Mouse (Mus musculus): Measurements from ENCODE around the gene Edrf1.

Edrf1 gene

DNA sequence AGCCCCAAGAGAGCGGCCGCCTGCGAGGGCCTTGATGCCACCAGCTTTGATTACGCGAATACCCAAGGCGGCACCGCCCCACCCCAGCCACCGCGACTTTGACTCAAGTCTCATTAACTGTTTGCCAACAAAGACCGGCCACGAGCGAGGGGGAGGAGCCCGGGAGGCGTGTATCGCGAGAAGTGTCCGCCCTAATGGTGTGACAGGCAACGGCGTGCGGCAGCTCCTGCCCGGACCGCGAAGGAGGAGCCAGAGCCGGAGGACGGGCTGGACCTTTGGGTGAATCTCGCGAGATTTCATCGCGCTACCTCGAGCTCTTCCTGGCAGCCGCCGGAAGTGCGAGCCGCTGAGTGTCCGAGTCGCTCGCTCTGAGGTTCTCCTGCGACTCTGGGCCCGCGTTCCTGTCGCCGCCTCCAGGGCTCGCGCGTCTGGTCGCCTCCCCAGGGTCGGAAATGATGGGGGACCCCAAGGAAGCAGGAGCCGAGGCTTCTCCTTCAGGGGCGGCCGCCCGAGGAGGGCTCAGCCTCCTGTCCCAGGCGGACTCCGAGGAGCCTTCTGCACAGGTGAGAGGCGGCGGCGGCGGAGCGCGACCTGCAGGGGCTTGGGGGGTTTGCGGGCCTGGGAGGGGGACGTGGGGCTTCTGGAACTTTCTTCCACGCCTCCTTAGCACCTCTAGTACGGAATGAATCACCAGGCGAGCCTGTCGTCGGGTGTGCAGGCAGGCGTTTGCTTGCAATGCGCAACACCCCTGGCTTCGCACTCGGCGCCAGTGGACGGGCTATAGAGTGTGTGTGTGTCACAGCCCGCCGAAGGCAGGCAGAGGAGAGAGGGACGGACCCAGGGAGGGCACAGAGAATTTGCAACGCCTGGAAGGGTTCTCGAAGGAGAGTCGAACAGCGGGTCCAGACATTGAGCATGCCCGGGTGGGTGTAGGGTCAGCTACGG lies at the start of gene Edrf1:
Gene Edrf1 (plus strand): TSS at position 183 of the 945 bp plus-strand sequence.
- ChIA-PET POLR2A (interaction anchor here (0.6 to 6.1 kb wide), 132 partner anchors 8 to 1321 kb away, joined by 3 to 71 read pairs (median 4); partner anchors contain the start of genes Abraxas2 (in 2 of the 4), Fank1 (in 2 of the 4), Fgfr2 (in 2 of the 4) and Zranb1 (in 2 of the 4)), CTCF (interaction anchor here (0.6 to 2.1 kb wide), 32 partner anchors 15 to 1513 kb away, joined by 3 to 17 read pairs (median 4); partner anchors contain the start of gene Fank1 (in 1 of the 4))

DNA sequence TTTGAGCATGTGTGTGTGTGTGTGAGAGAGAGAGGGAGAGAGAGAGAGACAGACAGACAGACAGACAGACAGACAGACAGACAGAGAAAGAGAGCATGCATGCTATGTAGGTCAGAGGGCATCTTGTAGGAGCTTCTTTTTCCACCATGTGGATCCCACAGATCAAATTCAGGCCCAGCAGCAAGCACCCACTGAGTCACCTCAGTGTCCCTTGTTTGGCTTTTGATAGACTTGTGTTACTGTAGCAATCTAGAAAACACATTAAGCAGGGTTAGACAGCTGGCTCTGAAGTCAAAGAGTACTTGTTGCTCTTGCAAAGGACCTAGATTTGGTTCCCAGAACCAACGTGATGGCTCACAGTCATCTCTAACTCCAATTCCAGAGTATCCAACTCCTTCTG lies 45.6 kb upstream of the Edrf1 start:
- ChIA-PET POLR2A (interaction anchor here in 1 of 4 experiments (1.1 kb wide), 1 partner anchor 14 kb away, joined by 3 read pairs; no protein-coding TSS in a partner anchor), CTCF (interaction anchor here in 1 of 4 experiments (0.7 kb wide), 1 partner anchor 480 kb away, joined by 5 read pairs; no protein-coding TSS in a partner anchor)

DNA sequence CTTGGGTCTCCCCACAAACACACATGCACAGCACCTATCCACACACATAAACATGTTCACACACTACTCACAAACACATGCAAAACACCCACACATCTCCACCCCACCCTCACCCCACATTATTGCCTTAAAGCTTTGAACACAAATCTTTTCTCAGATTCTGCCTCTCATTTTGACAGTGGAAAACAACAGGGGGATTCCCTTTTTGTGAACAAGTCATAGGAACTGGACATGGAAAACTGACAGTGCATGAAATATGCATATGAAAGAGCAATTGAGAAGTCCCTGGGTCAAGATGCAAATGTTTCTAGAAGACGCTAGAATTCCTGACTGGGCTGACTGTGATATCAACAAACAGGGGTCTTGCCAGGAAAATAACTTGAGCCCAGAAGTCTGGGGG lies 36.8 kb upstream of the Edrf1 start:
- ChIA-PET POLR2A (interaction anchor here in 1 of 4 experiments (0.6 kb wide), 1 partner anchor 417 kb away, joined by 3 read pairs; no protein-coding TSS in a partner anchor), CTCF (no interaction called here)

DNA sequence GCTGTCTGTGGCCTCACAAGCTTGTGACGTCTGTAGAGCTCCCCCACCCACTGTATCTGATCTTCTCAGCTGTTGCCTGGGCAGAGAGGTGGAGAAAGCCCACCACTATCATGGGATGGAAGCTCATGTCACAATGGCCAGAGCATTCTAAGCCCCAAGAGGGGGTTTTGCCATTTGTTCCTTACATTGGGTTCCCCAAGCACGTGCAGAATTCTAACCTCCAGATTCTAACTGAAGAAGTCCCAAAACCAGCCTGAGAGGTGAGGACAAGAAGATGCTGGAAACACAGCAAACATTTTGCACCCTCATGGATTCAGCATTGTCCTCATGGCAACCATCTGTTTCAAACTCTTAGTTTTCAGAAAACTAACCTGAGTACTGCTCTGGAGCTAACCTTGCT lies 35.3 kb upstream of the Edrf1 start, which contains the start of gene Tex36:
Gene Tex36 (minus strand): TSS at position 101 of the 400 bp plus-strand sequence.
- CTCF ChIA-PET = interaction anchor here in 2 of 4 experiments (0.6 to 0.7 kb wide), 2 partner anchors 740 to 1022 kb away, joined by 3 to 10 read pairs; no protein-coding TSS in a partner anchor

DNA sequence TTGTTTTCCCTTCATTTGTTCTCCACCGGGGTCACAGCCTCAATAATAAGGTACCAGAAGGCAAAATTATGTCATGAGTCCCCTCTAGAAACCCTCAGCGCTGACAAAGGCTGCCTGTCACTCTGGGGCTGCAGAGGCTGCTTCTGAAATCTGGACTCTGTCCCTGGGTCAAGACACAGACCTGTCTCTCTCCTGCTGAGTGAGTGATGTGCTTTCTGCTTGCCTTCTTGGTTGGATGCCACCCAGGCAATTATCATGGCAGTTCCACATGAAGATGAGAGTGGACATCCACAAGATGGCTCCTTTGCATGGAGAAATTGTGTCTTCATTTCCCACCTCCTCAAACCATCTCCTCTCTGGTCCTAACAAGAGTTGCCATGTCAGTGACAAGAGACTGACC lies 34.2 kb upstream of the Edrf1 start:
- POLR2A ChIA-PET = interaction anchor here in 1 of 4 experiments (2.9 kb wide), 1 partner anchor 34 kb away, joined by 13 read pairs; the partner anchor contains the start of gene Edrf1
- CTCF ChIA-PET = interaction anchor here in 1 of 4 experiments (0.6 kb wide), 1 partner anchor 35 kb away, joined by 17 read pairs; no protein-coding TSS in a partner anchor

More for the DNA sequence above, 35.3 kb upstream of the Edrf1 start, which contains the start of gene Tex36:
- POLR2A ChIA-PET = interaction anchor here in 1 of 4 experiments (0.5 kb wide), 1 partner anchor 96 kb away, joined by 3 read pairs; no protein-coding TSS in a partner anchor

DNA sequence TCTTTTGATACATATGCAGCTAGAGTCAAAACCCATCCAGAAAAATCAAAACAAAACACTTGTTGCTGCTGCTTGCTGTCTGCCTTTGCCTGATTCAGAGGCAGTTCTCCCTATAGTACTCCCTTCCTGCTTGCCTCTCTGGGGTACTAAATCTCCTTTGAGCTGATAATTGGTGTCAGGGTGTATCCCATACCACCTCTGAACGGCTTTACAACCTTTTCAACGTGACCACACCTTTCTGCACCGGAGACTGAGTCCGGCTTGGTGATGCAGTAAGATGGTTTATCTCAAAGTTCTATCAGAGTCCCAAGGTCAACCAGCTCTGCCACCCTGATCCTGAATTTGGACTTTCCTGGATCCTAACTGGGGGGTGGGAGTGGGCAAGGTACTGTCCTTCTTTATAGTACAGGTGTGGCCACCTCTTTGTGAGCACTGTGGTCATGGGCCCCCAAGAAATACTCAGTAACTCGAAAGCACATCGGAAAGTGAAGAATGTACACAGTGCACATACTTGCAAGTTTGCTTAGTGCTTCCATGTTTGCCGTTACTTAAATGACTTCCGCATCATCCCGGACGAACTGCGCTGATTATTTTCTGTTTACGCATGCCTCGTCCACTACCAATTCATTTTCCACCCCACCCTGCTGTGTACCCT lies 32.8 kb upstream of the Edrf1 start:
- CTCF ChIA-PET = interaction anchor here in 3 of 4 experiments (0.5 to 1.2 kb wide), 4 partner anchors 33 to 399 kb away, joined by 3 to 13 read pairs (median 3); partner anchors contain the start of gene Edrf1 (in 1 of the 3)
- POLR2A ChIA-PET = interaction anchor here in 3 of 4 experiments (0.5 to 2.9 kb wide), 5 partner anchors 11 to 489 kb away, joined by 3 to 13 read pairs (median 4); partner anchors contain the start of gene Edrf1 (in 2 of the 3)

DNA sequence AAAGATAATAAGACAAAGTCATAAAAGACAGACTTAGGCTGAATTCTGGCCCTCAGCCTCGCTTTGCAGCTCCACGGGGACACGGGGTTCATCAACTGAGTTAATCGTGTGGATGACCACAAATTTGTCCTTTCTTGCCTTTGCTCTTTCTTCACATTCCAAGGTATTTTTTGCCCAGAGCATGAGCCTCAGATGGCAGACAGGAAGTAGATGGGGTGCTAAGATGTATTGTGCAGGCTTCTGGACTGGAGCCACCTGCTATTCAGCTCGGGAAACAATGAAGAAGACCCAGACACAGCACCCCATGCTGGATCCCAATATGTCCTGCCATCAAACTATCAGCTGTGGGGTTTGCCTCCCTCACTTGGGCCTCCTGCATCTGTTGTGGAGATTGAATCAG lies 30.0 kb upstream of the Edrf1 start:
- CTCF ChIA-PET = no interaction called here
- POLR2A ChIA-PET = interaction anchor here in 2 of 4 experiments (0.6 to 1.3 kb wide), 6 partner anchors 28 to 1064 kb away, joined by 3 to 11 read pairs (median 4); partner anchors contain the start of gene Edrf1 (in 1 of the 2)

DNA sequence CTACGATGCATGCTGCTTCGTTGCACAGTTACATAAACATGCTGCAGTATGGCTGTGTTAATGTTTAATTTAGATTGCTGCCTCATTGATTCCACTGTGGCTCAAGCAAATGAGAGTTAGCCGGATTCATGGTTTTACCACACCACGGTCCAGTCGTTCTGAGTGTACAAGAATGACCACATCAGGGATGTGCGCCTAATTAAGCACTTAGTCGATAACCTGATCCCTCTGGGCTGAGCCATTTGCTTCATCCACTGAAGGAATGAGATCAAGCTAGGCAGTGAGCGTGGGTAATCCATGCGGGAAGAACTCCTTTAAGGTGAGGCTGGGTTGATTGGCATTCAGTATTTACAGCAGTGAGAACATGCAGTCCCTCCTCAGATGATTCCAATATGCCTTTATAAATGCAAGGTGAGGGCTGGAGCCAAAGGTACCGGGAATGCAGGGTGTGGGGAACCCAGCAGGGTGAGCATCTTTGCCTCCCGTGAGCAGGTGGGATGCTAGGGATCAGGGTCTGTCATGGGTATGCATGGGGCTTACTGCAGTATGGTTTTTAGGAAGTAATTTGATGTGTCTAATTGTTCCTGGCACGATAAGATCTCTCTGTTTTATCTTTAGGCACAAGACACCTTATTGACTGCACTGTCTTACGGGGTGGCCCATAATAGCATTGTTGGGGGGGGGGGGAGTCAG lies 29.3 kb upstream of the Edrf1 start:
- POLR2A ChIA-PET = interaction anchor here in 3 of 4 experiments (0.6 to 1.3 kb wide), 5 partner anchors 29 to 1915 kb away, joined by 3 to 11 read pairs (median 4); partner anchors contain the start of gene Edrf1 (in 3 of the 3)
- CTCF ChIA-PET = no interaction called here

DNA sequence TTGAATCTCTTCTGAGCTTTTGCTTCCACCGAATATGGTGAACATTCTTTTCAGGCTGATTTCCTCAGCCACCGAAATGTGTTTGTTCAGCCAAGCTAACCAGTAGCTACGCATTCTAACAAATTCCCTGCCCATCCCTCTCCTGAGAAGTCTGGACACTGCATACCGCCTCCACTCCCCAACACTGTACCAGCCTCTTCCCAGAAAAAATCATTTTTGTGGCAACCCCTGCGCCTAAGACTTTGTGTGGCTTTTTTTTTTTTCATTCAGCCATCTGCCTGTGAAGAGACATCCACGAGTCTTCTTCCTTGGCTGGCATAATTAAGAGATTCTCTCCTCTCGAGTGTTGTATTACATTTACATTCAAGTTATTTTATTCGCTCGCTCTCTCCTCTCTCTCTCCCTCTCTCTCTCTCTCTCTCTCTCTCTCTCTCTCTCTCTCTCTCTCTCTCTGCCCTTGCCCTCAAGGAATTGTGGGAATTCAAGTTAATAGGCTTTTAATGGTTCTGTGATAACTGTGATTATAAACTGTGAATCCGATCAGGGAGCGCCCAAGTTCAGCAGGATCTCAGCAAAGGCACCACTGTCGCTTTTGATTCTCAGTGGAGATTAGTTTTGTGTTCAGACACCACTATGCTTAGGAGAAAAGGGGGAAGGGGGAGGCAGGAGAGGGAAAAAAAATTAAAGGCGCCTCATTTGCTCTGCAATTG lies 28.6 kb upstream of the Edrf1 start:
- POLR2A ChIA-PET = interaction anchor here in 3 of 4 experiments (0.6 to 1.3 kb wide), 5 partner anchors 14 to 1914 kb away, joined by 3 to 11 read pairs (median 4); partner anchors contain the start of gene Edrf1 (in 3 of the 3)
- CTCF ChIA-PET = no interaction called here

DNA sequence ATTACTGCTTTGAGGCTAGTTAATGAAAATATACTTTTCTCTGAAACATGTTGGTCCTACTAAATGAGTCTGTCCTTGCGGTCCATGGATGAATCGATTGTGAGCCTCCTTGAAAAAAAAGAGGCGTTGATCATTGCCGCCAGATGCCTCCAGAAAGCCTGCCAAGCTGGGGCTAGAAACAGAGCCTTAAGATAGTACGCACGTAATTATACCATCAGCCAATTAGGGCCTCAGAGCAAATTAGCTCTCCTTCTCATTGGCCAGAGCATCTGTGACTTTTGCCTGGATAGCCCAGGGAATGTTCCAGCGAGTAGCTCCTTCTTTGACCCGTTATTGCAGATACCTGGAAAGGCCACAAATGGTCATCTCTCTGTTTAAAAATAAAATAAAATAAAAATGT lies 27.8 kb upstream of the Edrf1 start:
- CTCF ChIA-PET = no interaction called here
- POLR2A ChIA-PET = interaction anchor here in 1 of 4 experiments (0.6 to 1.3 kb wide), 2 partner anchors 13 to 250 kb away, joined by 3 to 4 read pairs; no protein-coding TSS in a partner anchor

DNA sequence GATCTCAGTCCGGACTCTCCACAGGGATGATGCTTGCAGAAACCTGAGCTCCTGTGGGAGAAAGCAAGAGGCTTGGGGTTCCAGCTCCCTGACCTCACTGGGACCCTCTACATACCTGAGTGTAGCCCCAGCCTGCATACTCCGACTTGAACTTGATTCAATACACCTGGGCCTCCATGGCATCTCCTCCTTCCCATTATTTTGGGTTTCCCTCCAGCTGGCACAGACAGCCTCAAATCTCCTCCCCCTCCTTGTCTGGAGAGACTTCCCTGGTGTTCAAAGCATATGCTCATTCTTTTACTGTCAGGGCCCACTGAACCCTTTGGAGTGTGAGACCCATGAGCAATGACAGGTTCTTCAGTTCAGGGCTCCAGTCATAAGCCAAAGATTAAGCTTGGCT lies 24.4 kb upstream of the Edrf1 start:
- CTCF ChIA-PET = no interaction called here
- POLR2A ChIA-PET = interaction anchor here in 1 of 4 experiments (2.8 kb wide), 1 partner anchor 24 kb away, joined by 8 read pairs; the partner anchor contains the start of gene Edrf1

DNA sequence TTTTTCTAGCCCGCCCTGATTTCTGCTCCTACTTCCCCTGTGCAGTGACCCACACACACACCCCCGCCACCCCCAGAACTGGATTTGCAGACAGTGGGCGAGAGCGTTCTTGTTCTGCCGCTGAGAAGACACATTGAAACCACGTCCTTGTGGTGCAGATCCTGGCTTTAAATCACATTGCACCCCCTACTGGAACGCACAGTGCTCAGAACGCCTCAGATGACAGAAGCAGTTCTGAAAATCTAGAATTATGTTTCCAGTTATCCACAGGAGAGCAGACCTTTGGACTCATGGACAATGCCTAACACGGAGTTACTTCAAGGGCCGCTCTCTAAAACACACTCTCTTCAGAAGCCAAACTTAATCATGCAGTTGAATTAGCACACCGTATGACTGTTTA lies 16.6 kb upstream of the Edrf1 start:
- ChIA-PET CTCF (no interaction called here), POLR2A (interaction anchor here in 1 of 4 experiments (0.8 to 2.2 kb wide), 2 partner anchors 9 to 17 kb away, joined by 3 to 12 read pairs; partner anchors contain the start of gene Edrf1)

DNA sequence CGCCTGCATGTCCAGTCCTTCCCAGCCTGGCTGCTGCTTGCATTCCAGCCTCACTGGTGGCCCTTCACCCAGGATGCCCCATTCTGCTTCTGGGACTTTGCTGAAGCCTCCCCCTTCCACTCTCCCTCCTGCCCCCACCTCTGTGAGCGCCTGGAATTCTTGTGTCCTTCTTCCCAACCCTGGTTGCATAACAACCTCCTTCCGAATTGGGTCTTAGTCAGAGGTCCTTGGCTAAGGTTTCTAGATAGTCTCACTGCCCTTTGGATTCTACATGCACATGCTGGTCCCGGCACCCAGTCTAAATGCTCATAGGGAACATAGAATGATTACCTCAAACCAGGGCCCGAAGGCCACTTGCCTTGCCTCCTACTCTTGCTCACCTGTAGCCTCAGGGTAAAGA lies 14.1 kb upstream of the Edrf1 start:
- POLR2A ChIA-PET = interaction anchor here in 1 of 4 experiments (1.2 kb wide), 1 partner anchor 14 kb away, joined by 7 read pairs; the partner anchor contains the start of gene Edrf1
- CTCF ChIA-PET = no interaction called here

DNA sequence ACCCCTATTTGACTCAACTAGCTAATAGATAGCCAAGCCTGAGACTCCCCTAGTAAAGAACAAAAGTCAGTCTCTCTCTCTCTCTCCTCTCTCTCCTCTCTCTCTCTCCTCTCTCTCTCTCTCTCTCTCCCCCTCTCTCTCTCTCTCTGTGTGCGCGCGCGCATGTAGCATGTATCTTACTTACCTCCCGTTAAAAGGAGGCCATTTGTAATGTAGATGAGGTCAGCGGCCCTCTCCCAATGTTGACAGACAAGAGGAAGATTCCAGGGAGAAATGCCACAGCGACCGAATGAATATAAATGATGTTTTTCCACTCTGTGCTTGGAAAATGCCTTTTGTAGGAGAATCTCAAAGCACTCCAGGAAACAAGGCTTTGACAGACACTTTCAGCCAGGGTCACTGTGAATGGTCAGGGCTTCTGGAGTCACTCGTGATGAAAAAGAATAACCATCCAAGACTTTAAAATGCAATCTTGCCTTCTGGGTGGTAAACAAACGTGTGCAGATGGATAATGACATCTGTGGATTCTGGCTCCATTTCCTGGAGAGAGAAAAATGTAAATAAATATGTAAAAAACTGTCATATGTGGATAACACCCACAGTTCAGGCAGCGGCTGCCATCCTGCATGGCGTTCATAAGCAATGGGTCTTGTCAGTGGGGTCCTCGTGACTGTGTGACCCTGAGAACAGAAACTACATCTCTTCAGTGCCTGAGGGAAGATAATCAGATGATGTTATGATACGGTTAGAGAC lies 10.0 kb upstream of the Edrf1 start:
- POLR2A ChIA-PET = interaction anchor here in 1 of 4 experiments (1.3 kb wide), 1 partner anchor 13 kb away, joined by 3 read pairs; no protein-coding TSS in a partner anchor
- CTCF ChIA-PET = no interaction called here

DNA sequence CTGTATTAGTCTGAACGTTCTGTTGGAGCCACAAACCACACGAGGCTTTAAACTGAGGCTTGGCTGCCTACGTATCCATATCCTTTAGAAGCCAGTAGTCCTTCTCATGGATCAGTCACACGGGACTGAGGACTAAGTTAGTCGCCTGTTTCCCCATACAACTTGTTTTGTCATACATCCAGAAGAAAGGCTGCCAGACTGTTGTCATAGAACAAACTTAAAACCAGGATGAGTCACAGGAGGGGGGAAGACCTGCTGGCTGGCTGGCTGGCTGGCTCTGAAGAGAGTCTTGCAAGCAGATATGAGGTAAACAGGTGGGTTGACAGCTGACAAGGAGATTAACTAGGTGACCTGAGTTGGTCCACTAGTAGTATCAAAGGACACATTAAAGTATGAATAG lies 6.5 kb upstream of the Edrf1 start:
- CTCF ChIA-PET = no interaction called here
- POLR2A ChIA-PET = no interaction called here

DNA sequence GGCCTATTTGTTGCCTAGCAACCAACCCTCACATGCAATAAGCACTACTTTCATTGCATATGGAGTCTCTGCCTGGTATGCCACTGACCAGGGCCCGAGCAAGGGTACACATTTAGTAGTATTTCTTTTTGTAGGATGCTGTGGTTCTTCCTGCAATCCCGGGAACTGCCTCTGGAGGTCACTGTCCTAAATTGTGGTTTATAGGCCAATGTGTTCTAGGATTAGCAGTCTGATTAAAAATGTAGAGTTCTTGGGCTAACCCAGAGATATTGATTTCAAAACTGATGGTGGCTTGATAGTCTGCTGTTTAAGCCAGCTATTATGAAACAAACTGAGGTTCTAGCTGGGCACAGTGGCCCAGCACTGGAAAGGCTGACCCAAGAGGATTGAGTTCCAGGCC lies 4.9 kb upstream of the Edrf1 start:
- ChIA-PET POLR2A (no interaction called here), CTCF (no interaction called here)

All from embryonic stem cell, embryonic (primary cell).